Mouse (Mus musculus): Measurements from ENCODE around the gene Eif2a.

Gene Eif2a

GRCm38 (mm10) chr3:58525652-58526407, at the start of gene Eif2a, which contains the start of gene Serp1:
Eif2a (plus strand) TSS chr3:58525821.
Serp1 (minus strand) TSS chr3:58525892.
- peak; percentile 99 for DNase-seq (ENCODE audit: low read depth, low spot score)

- no peak for DNase-seq (ENCODE audit: low read depth, low spot score)
Observed at GRCm38 (mm10) chr3:58478755-58479455, 46.7 kb upstream of the Eif2a start.

- peak; percentile 69 for DNase-seq (ENCODE audit: low read depth, low spot score)
Observed at GRCm38 (mm10) chr3:58485883-58486282, 39.7 kb upstream of the Eif2a start.

GRCm38 (mm10) chr3:58487121-58487520, 38.5 kb upstream of the Eif2a start:
- DNase-seq (ENCODE audit: low read depth, low spot score) = peak; percentile 39

GRCm38 (mm10) chr3:58487999-58488775, 37.4 kb upstream of the Eif2a start:
- peak; percentile 40 for DNase-seq (ENCODE audit: low read depth, low spot score)

GRCm38 (mm10) chr3:58490787-58491186, 34.8 kb upstream of the Eif2a start:
- DNase-seq (ENCODE audit: low read depth, low spot score) = peak; percentile 66

- DNase-seq (ENCODE audit: low read depth, low spot score) = no peak
Observed at GRCm38 (mm10) chr3:58493621-58494020, 32.0 kb upstream of the Eif2a start.

- no peak for DNase-seq (ENCODE audit: low read depth, low spot score)
Observed at GRCm38 (mm10) chr3:58501961-58502360, 23.7 kb upstream of the Eif2a start.

GRCm38 (mm10) chr3:58503720-58504333, 21.8 kb upstream of the Eif2a start:
- peak; percentile 28 for DNase-seq (ENCODE audit: low read depth, low spot score)

GRCm38 (mm10) chr3:58504676-58505075, 20.9 kb upstream of the Eif2a start:
- no peak for DNase-seq (ENCODE audit: low read depth, low spot score)

GRCm38 (mm10) chr3:58508020-58508750, 17.4 kb upstream of the Eif2a start:
- DNase-seq (ENCODE audit: low read depth, low spot score) = no peak

GRCm38 (mm10) chr3:58511581-58511980, 14.0 kb upstream of the Eif2a start:
- peak; percentile 52 for DNase-seq (ENCODE audit: low read depth, low spot score)

GRCm38 (mm10) chr3:58512740-58513139, 12.9 kb upstream of the Eif2a start:
- no peak for DNase-seq (ENCODE audit: low read depth, low spot score)

GRCm38 (mm10) chr3:58513483-58513882, 12.1 kb upstream of the Eif2a start:
- peak; percentile 49 for DNase-seq (ENCODE audit: low read depth, low spot score)

- DNase-seq (ENCODE audit: low read depth, low spot score) = no peak
Observed at GRCm38 (mm10) chr3:58515947-58516601, 9.5 kb upstream of the Eif2a start.

- DNase-seq (ENCODE audit: low read depth, low spot score) = peak; percentile 57
Observed at GRCm38 (mm10) chr3:58516602-58516976, 9.0 kb upstream of the Eif2a start.

GRCm38 (mm10) chr3:58517258-58517657, 8.4 kb upstream of the Eif2a start:
- peak; percentile 75 for DNase-seq (ENCODE audit: low read depth, low spot score)

GRCm38 (mm10) chr3:58517800-58518199, 7.8 kb upstream of the Eif2a start:
- peak; percentile 54 for DNase-seq (ENCODE audit: low read depth, low spot score)

GRCm38 (mm10) chr3:58518962-58519361, 6.7 kb upstream of the Eif2a start:
- no peak for DNase-seq (ENCODE audit: low read depth, low spot score)

- no peak for DNase-seq (ENCODE audit: low read depth, low spot score)
Observed at GRCm38 (mm10) chr3:58519536-58519935, 6.1 kb upstream of the Eif2a start.
